Mouse (Mus musculus) forebrain, embryonic 15.5 days (tissue): ENCODE results near the gene Mlc1. TPM values are rescaled to one million over a fixed set of nuclear protein-coding genes. Genes with fewer than 3 reads are reported as not detected.

Experiments used
- ATAC-seq: fragments of 200-750 bp; cut with Nextera tagmentation; replicated peaks from 2 replicates; pipeline ENCODE4 v1.8.0; 2017; ENCODE audit warnings: mild to moderate bottlenecking, moderate TSS enrichment, moderate library complexity
- H3K27ac ChIP-seq: fragments of 300-500 bp; sonication (generic); replicated peaks from 2 replicates; pipeline ENCODE4 v1.5.1; 2015; ENCODE audit warnings: mild to moderate bottlenecking, inconsistent platforms
- H3K27me3 ChIP-seq: fragments of 300-500 bp; sonication (generic); 2 replicates; pipeline ENCODE4 v1.6.1; 2015; ENCODE audit warnings: inconsistent platforms
- H3K36me3 ChIP-seq: fragments of 300-500 bp; sonication (generic); 2 replicates; pipeline ENCODE4 v1.6.1; 2015; ENCODE audit warnings: mild to moderate bottlenecking, inconsistent platforms
- H3K4me1 ChIP-seq: fragments of 300-500 bp; sonication (generic); 2 replicates; pipeline ENCODE4 v1.6.1; 2015; ENCODE audit warnings: inconsistent platforms
- H3K4me2 ChIP-seq: fragments of 300-500 bp; sonication (generic); replicated peaks from 2 replicates; pipeline ENCODE4 v1.6.1; 2015; ENCODE audit warnings: mild to moderate bottlenecking, inconsistent platforms
- H3K4me3 ChIP-seq: fragments of 300-500 bp; sonication (generic); 2 replicates; pipeline ENCODE4 v1.5.1; 2015; ENCODE audit warnings: mild to moderate bottlenecking, inconsistent platforms
- H3K9ac ChIP-seq: fragments of 300-500 bp; sonication (generic); replicated peaks from 2 replicates; pipeline ENCODE4 v1.6.1; 2015; ENCODE audit warnings: mild to moderate bottlenecking, inconsistent platforms
- H3K9me3 ChIP-seq: fragments of 300-500 bp; sonication (generic); 2 replicates; pipeline ENCODE4 v1.6.1; 2016; ENCODE audit warnings: inconsistent platforms
- WGBS: fragments of 180-500 bp; shearing (Covaris S2); methylation state at CpG from one replicate; pipeline ENCODE4 v1.1.7; 2015; ENCODE audit warnings: mixed read lengths; 5-methylcytosine and 5-hydroxymethylcytosine counted together
- polyA plus RNA-seq: library from polyadenylated mRNA; unstranded; fragments of >200 nt; fragmentation: Nextera tagmentation; extraction: Ambion mirVana; gene quantifications from 2 replicates; pipeline ENCODE4 v1.2.1, GENCODE M21; 2015

Mlc1 gene
- polyA plus RNA-seq, 1 experiment from 2014 or later = 36.6 TPM

DNA sequence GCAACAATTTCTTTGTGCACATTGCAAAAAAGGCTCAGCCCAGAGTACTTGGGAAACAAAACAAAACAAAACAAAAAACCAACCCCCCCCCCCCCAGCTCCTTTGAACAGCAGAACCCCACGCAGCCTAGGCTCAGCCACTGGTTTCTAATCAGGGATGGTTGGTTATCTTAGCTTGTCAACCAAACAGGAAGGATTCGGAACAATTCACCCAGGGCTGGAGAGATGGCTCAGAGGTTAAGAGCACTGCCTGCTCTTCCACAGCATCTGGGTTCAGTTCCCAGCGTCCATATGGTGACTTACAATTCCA lies 285 bp upstream of the Mlc1 start:
- no peaks in the 10 kb centered on the region for H3K27me3 ChIP-seq
- no peaks in the 10 kb centered on the region for H3K9me3 ChIP-seq
- H3K36me3 ChIP-seq = no peaks in the 10 kb centered on the region
- no peak; the same call in 1 of the 2 replicates for ATAC-seq
- peak overlapping the region; percentile 79 for H3K27ac ChIP-seq
- H3K4me2 ChIP-seq = no peak overlapping the region
- 3% methylated on average over 3 of the region's 3 CpGs for WGBS
- H3K4me3 ChIP-seq = no peak overlapping the region
- H3K9ac ChIP-seq = no peak overlapping the region
- H3K4me1 ChIP-seq = peaks cover 12% of the 10 kb centered on the region

DNA sequence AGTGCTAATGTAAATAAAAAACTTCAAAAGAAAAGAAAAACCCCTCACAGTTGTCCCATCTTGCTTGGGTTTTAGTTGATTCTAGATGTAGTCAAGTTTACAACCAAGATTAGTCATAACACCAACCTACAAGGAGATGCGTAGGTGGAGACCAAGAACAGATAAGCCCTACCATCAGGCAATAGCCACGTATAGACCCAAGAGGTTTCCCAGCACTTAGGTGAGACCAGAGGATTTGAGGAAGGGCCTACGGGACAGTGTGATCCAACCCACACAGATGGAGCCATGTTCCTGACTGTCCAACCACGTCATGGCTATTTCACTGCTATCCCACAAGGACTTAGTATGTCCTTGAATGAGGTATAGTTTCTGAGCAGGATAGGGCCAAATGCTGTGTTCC lies 6.5 kb downstream of the Mlc1 start:
- no peaks in the 10 kb centered on the region for H3K27me3 ChIP-seq
- WGBS = 97% methylated on average over 4 of the region's 4 CpGs
- no peaks in the 10 kb centered on the region for H3K9me3 ChIP-seq
- ATAC-seq = no peak
- no peak overlapping the region for H3K4me2 ChIP-seq
- H3K4me1 ChIP-seq = no peaks in the 10 kb centered on the region
- no peaks in the 10 kb centered on the region for H3K36me3 ChIP-seq
- no peak overlapping the region for H3K27ac ChIP-seq
- H3K9ac ChIP-seq = no peak overlapping the region
- H3K4me3 ChIP-seq = no peak overlapping the region

DNA sequence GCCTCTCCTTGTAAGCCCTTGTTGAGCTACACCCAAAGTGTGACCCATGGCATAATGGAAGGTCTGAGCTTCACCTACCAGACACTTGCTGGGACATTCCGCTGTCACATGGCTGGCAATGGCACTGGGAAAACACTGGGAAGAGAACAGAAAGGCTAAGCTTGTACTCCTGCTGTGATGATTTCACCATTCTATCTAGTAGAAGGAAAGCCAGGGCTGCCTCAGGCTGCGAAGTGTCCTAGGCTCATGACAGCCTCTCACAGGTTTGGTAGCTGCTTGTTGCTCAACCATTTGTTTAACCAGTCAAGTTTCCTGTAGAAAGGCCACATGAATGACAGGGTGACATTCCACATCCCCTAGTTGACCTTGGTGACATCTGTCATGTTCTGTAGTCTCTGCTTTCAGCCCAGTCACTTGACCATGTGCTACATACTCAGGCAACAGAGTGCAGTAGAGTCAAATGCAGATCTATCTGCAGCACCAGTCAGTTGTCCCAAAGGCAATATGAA lies 14.7 kb downstream of the Mlc1 start:
- no peak overlapping the region for H3K4me3 ChIP-seq
- no peaks in the 10 kb centered on the region for H3K27me3 ChIP-seq
- no peak overlapping the region for H3K9ac ChIP-seq
- no peaks in the 10 kb centered on the region for H3K4me1 ChIP-seq
- no peaks in the 10 kb centered on the region for H3K36me3 ChIP-seq
- H3K9me3 ChIP-seq = no peaks in the 10 kb centered on the region
- no peak overlapping the region for H3K4me2 ChIP-seq
- 94% methylated on average over 2 of the region's 2 CpGs for WGBS
- H3K27ac ChIP-seq = no peak overlapping the region
- no peak for ATAC-seq

- Histone ChIP-seq H3K4me3 (no peak overlapping the region), H3K36me3 (no peaks in the 10 kb centered on the region), H3K9me3 (no peaks in the 10 kb centered on the region), H3K4me2 (no peak overlapping the region), H3K9ac (no peak overlapping the region), H3K27me3 (no peaks in the 10 kb centered on the region), H3K4me1 (peaks cover 7% of the 10 kb centered on the region; the same call in 1 of the 2 replicates), H3K27ac (no peak overlapping the region)
- WGBS = 88% methylated on average over 4 of the region's 4 CpGs
- no peak for ATAC-seq
Observed at GRCm38 (mm10) chr15:88957522-88957921, 21.3 kb downstream of the Mlc1 start.

- Histone ChIP-seq H3K27ac (no peak overlapping the region), H3K4me2 (no peak overlapping the region), H3K9me3 (no peaks in the 10 kb centered on the region), H3K36me3 (no peaks in the 10 kb centered on the region), H3K4me1 (peaks cover 7% of the 10 kb centered on the region; the same call in 1 of the 2 replicates), H3K4me3 (no peak overlapping the region), H3K27me3 (no peaks in the 10 kb centered on the region), H3K9ac (no peak overlapping the region)
- 89% methylated on average over 6 of the region's 6 CpGs for WGBS
- no peak for ATAC-seq
Observed at GRCm38 (mm10) chr15:88955342-88955741, 23.5 kb downstream of the Mlc1 start.

DNA sequence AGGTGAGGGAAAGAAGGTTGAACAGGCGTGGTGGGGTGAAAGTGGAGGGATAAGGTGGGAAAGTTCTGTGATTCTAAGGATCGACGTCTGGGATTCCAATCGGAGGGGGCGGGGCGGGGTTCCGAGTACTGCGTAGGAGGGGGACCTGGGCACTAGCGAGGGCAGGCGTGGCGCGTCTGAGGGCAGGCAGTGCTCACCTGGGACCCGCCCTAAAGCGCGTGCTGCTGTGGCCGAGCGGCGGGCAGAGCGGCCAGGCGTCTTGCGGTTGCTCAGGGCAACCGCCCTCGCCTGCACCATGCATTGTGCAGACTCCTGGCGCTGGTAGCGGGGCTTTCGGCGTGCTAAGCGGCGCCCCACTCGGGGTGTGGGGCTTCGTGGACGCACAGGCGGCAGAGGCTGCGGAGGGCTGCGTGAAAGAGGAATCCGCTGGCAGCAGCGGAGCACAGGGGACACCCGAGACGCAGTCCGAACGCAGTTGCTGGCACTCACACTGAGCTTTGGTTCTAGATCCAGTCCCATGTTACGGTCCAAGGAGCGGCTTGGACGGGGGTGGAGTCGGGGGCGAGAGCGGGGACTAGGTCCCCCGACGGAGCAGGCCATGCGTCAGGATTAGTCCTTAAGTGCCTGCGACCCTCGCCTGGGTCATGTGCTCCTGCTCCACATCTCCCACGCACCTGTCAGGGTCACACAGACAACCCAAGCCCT lies 24.3 kb downstream of the Mlc1 start, which contains the start of gene Ttll8:
Gene Ttll8, minus strand, starts transcription at position 51 of the 705 bp plus-strand sequence.
- Histone ChIP-seq H3K36me3 (no peaks in the 10 kb centered on the region), H3K4me3 (peak within 1 kb of the TSS; percentile 50), H3K4me1 (peaks cover 7% of the 10 kb centered on the region; the same call in 1 of the 2 replicates), H3K27me3 (no peaks in the 10 kb centered on the region), H3K4me2 (peak within 1 kb of the TSS; percentile 95), H3K9ac (peak within 1 kb of the TSS; percentile 49), H3K27ac (no peak within 1 kb of the TSS), H3K9me3 (no peaks in the 10 kb centered on the region)
- peak; percentile 74 for ATAC-seq
- 2% methylated on average over 53 of the region's 53 CpGs for WGBS

DNA sequence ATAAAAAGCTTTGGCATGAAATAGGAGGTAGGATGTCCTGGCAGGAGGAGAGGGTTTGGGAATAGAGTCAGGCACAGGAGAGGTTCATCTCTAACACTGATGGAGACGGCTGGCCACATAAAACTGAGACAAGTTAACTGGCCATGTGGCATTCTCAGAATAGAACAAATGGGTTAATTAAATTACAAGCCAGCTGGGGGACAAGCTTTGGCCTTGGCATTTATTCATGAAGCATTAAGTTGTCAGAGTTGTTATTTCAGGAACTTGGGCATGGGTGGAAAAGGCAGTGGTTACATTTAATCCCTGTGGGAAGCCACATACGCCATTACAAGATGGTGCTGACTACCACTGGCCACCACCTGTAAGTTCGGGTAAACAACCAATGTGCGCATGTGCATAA lies 27.6 kb downstream of the Mlc1 start:
- H3K9me3 ChIP-seq = no peaks in the 10 kb centered on the region
- no peak overlapping the region for H3K27ac ChIP-seq

GRCm38 (mm10) chr15:88946851-88947250 lies 32.0 kb downstream of the Mlc1 start:
- no peaks in the 10 kb centered on the region for H3K27me3 ChIP-seq
- H3K27ac ChIP-seq = no peak overlapping the region
- no peaks in the 10 kb centered on the region for H3K4me1 ChIP-seq
- no peak overlapping the region for H3K4me3 ChIP-seq
- no peak overlapping the region for H3K9ac ChIP-seq
- no peak overlapping the region for H3K4me2 ChIP-seq
- H3K9me3 ChIP-seq = no peaks in the 10 kb centered on the region
- 66% methylated on average over 6 of the region's 6 CpGs for WGBS
- no peaks in the 10 kb centered on the region for H3K36me3 ChIP-seq
- ATAC-seq = no peak

More for the DNA sequence above, 27.6 kb downstream of the Mlc1 start:
- Histone ChIP-seq H3K27me3 (no peaks in the 10 kb centered on the region), H3K9ac (no peak overlapping the region), H3K36me3 (no peaks in the 10 kb centered on the region), H3K4me2 (no peak overlapping the region), H3K4me1 (peaks cover 7% of the 10 kb centered on the region; the same call in 1 of the 2 replicates), H3K4me3 (no peak overlapping the region)
- 79% methylated on average over 4 of the region's 4 CpGs for WGBS
- no peak for ATAC-seq

GRCm38 (mm10) chr15:88943896-88944551 lies 34.8 kb downstream of the Mlc1 start:
- 71% methylated on average over 5 of the region's 5 CpGs for WGBS
- ATAC-seq = no peak
- no peak overlapping the region for H3K9ac ChIP-seq
- no peaks in the 10 kb centered on the region for H3K36me3 ChIP-seq
- H3K4me1 ChIP-seq = no peaks in the 10 kb centered on the region
- no peaks in the 10 kb centered on the region for H3K27me3 ChIP-seq
- H3K27ac ChIP-seq = no peak overlapping the region
- no peak overlapping the region for H3K4me2 ChIP-seq
- no peaks in the 10 kb centered on the region for H3K9me3 ChIP-seq
- no peak overlapping the region for H3K4me3 ChIP-seq

DNA sequence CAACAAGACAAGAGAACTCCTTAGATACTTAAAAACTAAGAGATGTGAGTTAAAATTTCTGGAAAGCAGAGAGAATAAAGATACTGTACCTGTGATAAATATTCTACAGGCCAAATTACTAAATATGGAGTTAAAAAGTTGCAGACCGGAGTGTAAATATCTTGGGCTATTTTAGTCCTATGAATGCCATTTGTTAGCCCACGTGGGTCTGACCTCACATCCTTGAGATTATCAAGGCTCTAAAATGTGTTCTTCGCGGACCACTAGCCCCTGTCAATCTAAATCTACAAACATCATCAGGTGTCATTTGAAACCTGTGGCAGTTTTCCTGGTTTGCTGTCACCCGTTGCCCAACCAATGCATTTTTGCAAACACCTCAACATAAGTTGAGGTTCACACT lies 36.0 kb downstream of the Mlc1 start:
- Histone ChIP-seq H3K36me3 (no peaks in the 10 kb centered on the region), H3K4me3 (no peak overlapping the region), H3K9me3 (no peaks in the 10 kb centered on the region), H3K4me2 (no peak overlapping the region), H3K9ac (no peak overlapping the region), H3K27me3 (no peaks in the 10 kb centered on the region), H3K27ac (no peak overlapping the region), H3K4me1 (no peaks in the 10 kb centered on the region)
- WGBS = 82% methylated on average over 5 of the region's 5 CpGs
- no peak for ATAC-seq

GRCm38 (mm10) chr15:88937291-88937650 lies 41.5 kb downstream of the Mlc1 start:
- H3K4me1 ChIP-seq = no peaks in the 10 kb centered on the region
- no peak for ATAC-seq
- H3K4me2 ChIP-seq = no peak overlapping the region
- H3K27ac ChIP-seq = no peak overlapping the region
- H3K4me3 ChIP-seq = no peak overlapping the region
- no peaks in the 10 kb centered on the region for H3K9me3 ChIP-seq
- H3K27me3 ChIP-seq = no peaks in the 10 kb centered on the region
- no peak overlapping the region for H3K9ac ChIP-seq
- no peaks in the 10 kb centered on the region for H3K36me3 ChIP-seq
- 77% methylated on average over 2 of the region's 2 CpGs for WGBS

DNA sequence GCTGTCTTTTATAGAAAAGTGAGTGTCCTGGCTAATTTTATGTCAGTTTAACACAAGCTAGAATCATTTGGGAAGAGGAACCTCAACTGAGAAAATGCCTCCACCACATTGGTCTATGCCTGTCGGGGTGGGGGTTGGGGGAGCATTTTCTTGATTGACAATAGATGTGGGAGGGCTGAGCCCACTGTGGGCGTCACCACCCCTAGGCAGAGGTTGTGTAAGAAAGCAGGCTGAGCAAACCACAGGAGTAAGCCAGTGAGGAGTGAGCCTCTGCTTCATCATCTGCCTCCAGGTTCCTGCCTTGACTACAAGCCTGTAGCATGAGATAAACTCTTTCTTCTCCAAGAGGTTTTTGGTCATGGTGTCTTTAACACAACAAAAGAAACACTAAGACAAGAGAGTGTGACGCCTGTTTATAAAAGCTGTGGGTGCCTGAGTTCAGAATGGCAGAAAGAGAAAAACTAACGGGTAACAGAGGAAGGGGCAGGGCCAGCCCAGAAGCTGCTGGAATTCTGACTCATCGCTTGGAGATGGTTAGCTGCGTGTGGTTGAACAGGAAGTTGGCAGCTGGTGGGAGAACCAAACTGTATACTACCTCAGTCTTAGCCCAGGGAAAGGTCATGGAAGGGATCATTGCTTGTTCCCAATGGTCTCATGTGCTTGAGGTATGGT lies 42.1 kb downstream of the Mlc1 start:
- ATAC-seq = no peak
- Histone ChIP-seq H3K4me3 (no peak overlapping the region), H3K4me2 (no peak overlapping the region), H3K27me3 (no peaks in the 10 kb centered on the region), H3K9me3 (no peaks in the 10 kb centered on the region), H3K9ac (no peak overlapping the region), H3K36me3 (no peaks in the 10 kb centered on the region), H3K4me1 (no peaks in the 10 kb centered on the region), H3K27ac (no peak overlapping the region)
- 81% methylated on average over 6 of the region's 6 CpGs for WGBS
